Mouse (Mus musculus): ENCODE measurements around the gene Git1.

DNA sequence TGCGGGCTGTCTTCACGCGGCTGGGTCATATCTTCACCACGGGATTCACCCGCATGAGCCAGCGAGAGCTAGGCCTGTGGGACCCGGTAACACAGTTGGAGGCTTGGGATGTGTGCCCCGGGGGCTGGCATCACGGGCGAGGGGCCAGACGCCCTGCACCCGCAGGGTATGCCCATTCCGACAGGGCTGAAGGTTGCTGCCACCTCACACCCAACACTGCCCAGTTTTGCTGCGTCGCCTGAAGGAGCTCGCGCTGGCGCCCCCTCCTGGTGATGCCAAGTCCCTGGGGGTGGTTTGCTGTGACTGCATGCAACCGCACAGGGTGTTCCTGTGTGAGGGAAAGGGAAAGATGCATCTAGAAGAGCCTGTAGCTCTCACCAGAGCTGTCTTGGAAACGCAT lies 25.6 kb upstream of the Git1 start:
- TF ChIP-seq CTCF (IDR thresholded peaks at IDR 0.05) (peak; percentile 90), POLR2A (IDR thresholded peaks at IDR 0.05; ENCODE audit: insufficient read depth, low read depth, low read length) (no peak; the same call in 1 of the 2 replicates)
